Mouse (Mus musculus): ENCODE results near the gene Cdc42bpa. TPM values are rescaled to one million over a fixed set of nuclear protein-coding genes. Genes with fewer than 3 reads are reported as not detected.

Cdc42bpa gene
- polyA plus RNA-seq, 1 experiment from 2014 or later: 11.6 TPM

Other genes with a start within 250 kb of the Cdc42bpa start
- gene Kif28, start 215.2 kb upstream of the Cdc42bpa start, polyA plus RNA-seq (2015; fragmentation: Nextera tagmentation; extraction: Ambion mirVana): 0.05 and 0.10 TPM in 2 replicates
- gene Gm10518, start 157.1 kb upstream of the Cdc42bpa start, polyA plus RNA-seq (2015; fragmentation: Nextera tagmentation; extraction: Ambion mirVana): not detected in 2 replicates
- 13.3 and 13.8 TPM in 2 replicates for gene Ahctf1, start 156.8 kb upstream of the Cdc42bpa start, polyA plus RNA-seq (2015; fragmentation: Nextera tagmentation; extraction: Ambion mirVana)
- 70.0 and 89.0 TPM in 2 replicates for gene Coq8a, start 239.1 kb downstream of the Cdc42bpa start, polyA plus RNA-seq (2015; fragmentation: Nextera tagmentation; extraction: Ambion mirVana)

Measured in heart, embryonic 16.5 days (tissue).